Mouse (Mus musculus) layer of hippocampus, postnatal 36 days (tissue): Measurements from ENCODE around the gene Hoxd4. TPM values are rescaled to one million over a fixed set of nuclear protein-coding genes. Genes with fewer than 3 reads are reported as not detected.
A peak's percentile ranks its signal among the peaks of the same experiment; 100 is the strongest.

Source experiments
- DNase-seq, 2 experiments: peaks; one replicate each; pipeline ENCODE4 v3.0.0; 2022
- total RNA-seq, 2 experiments: library from RNA; stranded (reverse); gene quantifications; 2 replicates each; pipeline ENCODE4 v1.2.3; 2021

Hoxd4 gene
- total RNA-seq, 2 experiments from 2014 or later: not detected

DNA sequence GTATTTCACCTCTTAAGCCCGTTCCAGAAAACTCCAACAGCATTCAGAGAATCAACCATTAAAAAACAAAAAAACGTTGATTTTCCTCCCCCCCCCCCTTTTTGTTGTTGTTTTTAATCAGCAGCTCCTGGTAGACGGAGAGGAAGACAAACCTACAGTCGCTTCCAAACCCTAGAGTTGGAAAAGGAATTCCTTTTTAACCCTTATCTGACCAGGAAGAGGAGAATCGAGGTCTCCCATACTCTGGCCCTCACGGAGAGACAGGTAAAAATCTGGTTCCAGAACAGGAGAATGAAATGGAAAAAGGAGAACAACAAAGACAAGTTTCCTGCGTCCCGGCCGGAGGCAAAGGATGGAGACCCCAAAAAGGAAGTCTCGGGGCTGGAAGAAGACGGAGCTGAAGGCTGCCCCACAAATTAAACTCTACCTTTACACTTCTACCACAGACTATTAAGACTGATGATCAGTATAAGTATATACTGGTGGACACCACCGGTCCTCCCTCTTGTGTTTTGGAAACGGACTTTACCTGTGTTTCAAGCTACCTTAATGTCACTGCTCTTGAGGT lies 5.3 kb upstream of the Hoxd4 start:
- no peak for DNase-seq

DNA sequence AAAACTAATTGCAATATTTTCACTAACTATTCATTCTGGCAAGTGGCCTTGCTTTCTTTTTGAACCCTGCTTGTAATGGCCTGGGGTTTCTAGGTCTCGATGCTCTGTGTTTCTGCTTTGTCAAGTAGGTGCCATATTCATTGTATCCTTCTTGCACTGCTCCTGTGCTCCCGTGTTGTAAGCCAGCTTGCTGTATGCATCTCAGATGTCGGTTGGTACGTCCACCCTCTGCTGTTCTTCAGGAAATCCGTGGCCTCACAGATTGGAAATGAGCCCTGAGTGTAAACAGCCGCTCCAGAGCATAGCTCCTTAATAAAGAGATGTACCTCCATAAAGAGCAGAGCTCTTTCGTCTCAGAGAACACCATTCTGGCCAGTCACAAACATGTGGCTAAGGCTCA lies 4.1 kb upstream of the Hoxd4 start:
- DNase-seq: no peak

DNA sequence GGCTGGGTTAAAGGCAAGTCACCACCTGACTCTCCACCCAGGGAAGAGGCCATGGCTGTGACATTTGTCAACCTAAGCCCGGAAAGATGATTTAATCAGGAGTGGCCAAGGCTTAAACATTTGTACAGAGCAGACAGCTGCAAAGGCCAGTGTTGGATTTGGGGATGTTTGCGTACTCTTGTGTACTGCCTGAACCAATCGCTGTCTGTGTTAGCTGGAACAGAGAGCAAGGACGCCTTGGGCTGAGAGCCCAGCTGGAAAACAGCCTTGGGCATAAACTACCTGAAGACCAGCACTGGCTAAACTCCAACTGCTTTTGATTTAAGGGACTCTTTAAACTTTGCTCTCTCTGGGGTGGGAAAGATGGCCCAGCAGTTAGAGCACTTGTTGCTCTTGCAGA lies 3.1 kb upstream of the Hoxd4 start:
- no peak for DNase-seq

- no peak for DNase-seq
Measured at GRCm38 (mm10) chr2:74709465-74710419, 2.0 kb upstream of the Hoxd4 start.

- no peak for DNase-seq
Measured at GRCm38 (mm10) chr2:74710929-74711543, 693 bp upstream of the Hoxd4 start.

DNA sequence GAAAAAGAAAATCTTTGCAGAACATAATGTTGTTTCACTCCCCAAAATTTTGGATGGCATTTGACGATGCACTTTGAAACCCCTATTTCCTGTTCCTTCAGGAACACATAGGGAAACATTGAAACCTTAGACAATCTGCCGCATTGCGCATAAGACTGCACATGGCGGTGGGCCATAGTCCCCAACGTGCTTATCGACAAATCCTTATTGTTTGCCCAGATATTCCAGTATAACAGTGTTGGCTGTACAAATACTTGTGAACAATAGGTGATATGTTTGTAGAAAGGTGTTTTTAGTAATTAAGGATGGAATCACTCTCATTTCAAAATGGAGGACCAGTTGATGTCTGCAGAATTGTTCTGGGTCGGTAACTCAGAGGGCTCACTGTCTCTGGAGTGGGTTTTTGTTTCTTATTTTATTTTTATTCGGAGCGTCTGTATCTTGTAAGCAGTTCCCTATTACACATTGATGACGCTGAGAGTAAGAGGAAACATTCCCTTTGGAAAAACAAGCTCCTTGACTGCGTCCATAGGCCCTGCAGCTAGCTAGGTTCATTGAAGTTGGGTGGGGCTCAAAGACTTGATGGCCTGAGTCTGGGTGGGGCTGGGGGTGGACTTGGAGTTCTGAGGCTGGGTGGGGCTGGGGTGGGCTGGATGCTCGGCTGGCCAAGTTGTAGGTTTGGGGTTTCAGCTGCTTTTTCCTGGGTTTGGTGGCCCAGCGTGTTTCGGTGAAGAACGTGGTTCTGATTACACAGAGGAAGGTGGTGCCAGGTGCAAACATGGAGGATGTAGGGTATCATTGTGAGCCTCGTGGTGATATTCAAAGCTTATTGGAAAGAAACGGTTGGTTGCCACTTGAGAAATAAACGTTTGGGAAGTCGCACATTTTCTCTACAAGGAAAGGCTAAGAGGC lies 1.8 kb downstream of the Hoxd4 start:
- DNase-seq: no peak

GRCm38 (mm10) chr2:74714156-74714789 lies 2.5 kb downstream of the Hoxd4 start:
- no peak for DNase-seq

GRCm38 (mm10) chr2:74714881-74715280 lies 3.2 kb downstream of the Hoxd4 start:
- DNase-seq: no peak

DNA sequence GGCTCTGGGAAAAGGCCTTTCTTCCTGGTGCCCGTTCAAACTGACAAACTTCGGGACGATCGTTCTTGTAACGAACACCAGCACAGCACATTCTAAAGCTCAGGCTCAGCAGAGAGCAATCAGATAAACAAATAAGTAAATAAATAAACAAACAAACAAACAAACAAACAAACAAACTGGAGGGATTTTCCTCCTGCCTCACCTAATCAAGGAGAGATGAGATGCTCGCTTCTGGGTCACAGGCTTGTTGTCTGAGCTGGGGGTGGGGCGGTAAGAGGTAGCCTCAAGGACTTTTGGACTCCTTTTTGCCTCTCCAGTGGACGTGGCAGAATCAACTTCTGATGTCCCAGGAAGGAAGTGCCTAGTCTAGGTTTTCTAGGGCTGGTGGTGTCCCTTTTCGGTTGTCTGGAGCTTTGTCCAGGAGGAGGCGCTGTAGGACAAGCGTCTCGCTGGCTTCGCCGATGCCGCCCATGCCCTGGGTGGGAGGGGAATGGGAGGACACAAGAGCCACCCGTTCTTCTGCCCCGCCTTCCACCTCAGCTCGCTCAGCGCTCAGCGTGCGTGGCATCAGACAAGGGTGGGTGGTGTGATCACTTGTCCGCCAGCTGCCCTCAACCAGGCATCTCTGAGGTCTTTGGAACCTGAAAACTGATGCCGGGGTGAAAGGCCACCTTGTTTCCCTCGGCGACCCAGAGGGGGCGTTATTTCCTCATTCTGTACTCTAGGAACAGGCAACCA lies 3.9 kb downstream of the Hoxd4 start:
- peak; percentile 63 to 66 for DNase-seq

DNA sequence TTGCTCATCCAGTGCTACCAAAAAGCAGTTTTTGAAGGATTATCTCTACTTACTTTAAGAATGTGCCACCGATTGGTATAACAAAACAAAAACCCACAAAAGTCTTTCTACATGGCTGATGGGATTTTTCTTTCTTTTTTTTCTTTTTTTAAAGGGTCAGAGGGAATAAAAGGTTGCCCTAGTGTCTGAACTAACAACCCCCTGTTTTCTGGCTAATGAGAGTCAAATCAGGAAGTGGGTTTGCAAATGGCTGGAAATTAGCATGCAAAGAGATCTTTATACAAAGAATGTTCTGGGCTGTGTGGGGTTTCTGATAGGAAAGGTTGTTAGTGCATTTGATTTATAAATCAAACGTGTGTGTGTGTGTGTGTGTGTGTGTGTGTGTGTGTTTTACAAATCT lies 8.7 kb downstream of the Hoxd4 start:
- no peak for DNase-seq

DNA sequence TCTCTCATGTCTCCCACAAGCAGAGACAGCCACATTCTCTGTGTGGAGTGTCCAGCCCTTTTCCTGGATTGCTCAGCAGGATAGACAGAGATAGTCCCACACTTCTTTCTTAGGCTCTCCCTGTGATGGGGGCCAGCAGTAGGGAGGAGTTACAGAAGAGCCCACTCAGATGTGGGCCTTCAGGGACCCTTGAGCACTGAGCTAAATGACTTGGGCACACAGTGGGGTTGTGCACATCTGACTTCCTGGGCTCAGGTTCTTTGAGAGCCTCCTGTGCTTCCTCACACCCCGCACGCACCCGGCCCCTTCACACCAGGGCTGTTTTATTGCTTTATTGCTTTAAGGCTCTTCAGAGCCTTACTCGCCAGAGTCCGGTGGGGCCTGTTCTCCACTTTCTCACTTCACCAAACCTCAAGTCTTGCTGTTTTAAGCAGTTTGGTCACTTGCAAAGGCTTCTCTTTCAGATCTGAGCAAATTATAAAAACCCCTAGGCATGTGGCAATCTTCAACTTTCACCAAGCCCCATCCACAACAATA lies 9.3 kb downstream of the Hoxd4 start:
- DNase-seq: no peak

- DNase-seq: no peak
Measured at GRCm38 (mm10) chr2:74721882-74722281, 10.2 kb downstream of the Hoxd4 start.

DNA sequence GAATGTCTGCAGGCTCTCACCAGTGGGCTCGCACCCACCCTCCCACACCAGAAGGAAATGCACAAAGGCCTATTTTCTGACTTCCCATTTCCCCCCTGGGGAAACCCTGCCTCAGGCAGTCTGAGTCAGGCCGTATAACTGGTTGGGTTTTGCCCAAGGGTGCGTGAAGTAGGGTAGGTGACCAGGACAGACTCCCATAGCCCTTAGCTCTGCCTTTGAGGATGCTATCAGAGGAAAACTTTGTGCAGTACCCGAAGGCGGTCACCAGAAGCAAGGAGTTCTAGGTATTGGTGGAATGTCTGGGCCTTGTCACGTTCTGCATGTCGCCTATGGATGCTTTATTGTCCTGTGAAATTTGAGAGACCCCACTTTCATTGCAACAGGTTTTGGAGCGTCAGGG lies 11.2 kb downstream of the Hoxd4 start:
- no peak for DNase-seq

DNA sequence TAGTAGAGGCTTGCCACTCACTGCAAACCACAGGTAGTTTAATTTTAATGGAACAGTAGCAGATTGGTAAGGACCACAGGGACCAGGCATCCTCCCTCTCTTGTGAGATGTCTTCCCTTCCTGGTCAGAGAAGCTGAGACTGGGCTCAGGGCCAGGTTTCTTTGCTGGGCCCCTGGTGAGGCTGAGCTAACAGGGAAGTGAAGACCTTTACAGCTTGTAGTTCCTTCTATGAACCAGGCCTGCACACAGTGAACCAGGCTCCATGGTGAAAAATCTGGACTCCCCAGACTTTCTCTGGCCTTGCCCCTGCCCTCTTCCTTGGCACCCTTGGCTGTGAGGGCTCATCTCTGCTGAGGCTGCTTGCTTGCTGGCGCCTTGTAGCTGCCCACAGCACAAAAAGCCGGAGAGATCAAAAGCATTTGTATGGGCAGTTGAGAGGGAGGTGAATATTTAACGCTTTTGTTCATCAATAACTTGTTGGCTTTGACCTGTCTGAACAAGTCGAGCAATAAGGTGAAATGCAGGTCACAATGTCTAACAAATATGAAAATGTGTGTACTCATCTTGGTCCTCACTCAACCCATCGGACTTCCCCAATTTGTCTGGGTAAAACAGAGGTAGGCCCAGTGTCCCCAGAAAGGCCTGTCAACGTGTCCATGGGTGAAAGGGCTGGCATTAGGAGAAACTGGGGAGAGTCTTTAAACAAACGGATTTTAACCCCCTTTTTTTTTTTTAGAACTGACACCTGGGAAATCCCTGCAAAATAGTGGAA lies 12.7 kb downstream of the Hoxd4 start:
- no peak for DNase-seq

DNA sequence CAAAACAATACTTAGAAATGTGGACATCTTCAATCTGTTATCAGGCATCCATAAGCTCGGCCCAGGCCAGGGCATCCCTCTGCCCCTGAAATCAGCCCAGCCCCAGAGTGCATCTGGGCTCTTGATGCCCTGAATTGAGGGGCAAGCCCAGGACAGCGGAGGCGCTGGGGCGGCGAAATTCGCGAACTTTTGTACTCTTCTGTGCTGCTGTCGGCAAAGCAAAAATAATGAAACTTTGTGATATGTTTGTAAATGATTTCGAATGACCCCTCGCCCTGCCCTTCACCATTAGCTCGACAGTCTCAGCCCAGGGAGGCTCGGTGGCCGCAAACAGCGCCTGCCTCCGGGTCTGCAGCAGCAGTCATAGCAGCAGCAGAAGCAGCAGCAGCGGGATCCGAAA lies 13.4 kb downstream of the Hoxd4 start:
- no peak for DNase-seq

- DNase-seq: no peak
Measured at GRCm38 (mm10) chr2:74726551-74726950, 14.8 kb downstream of the Hoxd4 start, which contains the start of gene Gm28230. Gene Gm28230, plus strand, starts transcription at chr2:74726728.

- no peak for DNase-seq
Measured at GRCm38 (mm10) chr2:74726973-74727639, 15.4 kb downstream of the Hoxd4 start.

GRCm38 (mm10) chr2:74727640-74728302 lies 16.0 kb downstream of the Hoxd4 start:
- DNase-seq: no peak

DNA sequence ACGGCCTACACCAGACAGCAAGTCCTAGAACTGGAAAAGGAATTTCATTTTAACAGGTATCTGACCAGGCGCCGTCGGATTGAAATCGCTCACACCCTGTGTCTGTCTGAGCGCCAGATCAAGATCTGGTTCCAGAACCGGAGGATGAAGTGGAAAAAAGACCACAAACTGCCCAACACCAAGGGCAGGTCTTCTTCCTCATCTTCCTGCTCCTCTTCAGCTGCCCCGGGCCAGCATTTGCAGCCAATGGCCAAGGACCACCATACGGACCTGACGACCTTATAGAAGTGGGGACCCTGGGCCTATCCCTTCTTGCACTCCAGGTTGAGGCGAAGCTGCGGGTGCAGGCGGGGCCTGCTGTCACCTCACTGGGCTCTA lies 16.6 kb downstream of the Hoxd4 start:
- DNase-seq: no peak
